16 mouse cellular contexts compared by ENCODE assay signal in genomic region chrX:99433778-99434177, GRCm38 (mm10). TPM values are rescaled to one million over a fixed set of nuclear protein-coding genes. Genes with fewer than 3 reads are reported as not detected.
A peak's percentile ranks its signal among the peaks of the same experiment; 100 is the strongest.
DNase-seq lines count a peak whose midpoint lies in the region; ATAC-seq and TF ChIP-seq lines count a peak whose summit lies in the region.
"Had no signal": no experiment of that assay in that cellular context is flagged by ENCODE, and none has a peak within 500 bp of the region (broad histone marks: within the 10 kb centered on the region; RNA-seq: fewer than 3 reads in every experiment).

No protein-coding gene starts in this region.

- peaks cover 100% of the 10 kb centered on the region for H3K27me3 ChIP-seq in hindbrain, embryonic 10.5 days (ENCODE audit: insufficient read depth, poor library complexity, severe bottlenecking)
- H3K27me3 ChIP-seq in hindbrain, postnatal 0 days (ENCODE audit: insufficient read depth, low read length) = no peaks in the 10 kb centered on the region
- H3K27me3 ChIP-seq in neural tube, embryonic 15.5 days (replicated peaks) = peaks cover 54% of the 10 kb centered on the region
- H3K27me3 ChIP-seq in embryonic facial prominence, embryonic 14.5 days (replicated peaks; ENCODE audit: control insufficient read depth, insufficient read depth, low read length) = peaks cover 13% of the 10 kb centered on the region
- H3K27me3 ChIP-seq in neural tube, embryonic 11.5 days (ENCODE audit: control insufficient read depth, insufficient read depth, low read length) = peaks cover 10% of the 10 kb centered on the region; the same call in 1 of the 2 replicates

- 27% methylated on average over 19 of the region's 19 CpGs for WGBS in hindbrain, embryonic 10.5 days
- 51% methylated on average over 16 of the region's 19 CpGs for WGBS in hindbrain, postnatal 0 days
- WGBS in neural tube, embryonic 15.5 days = 31% methylated on average over 19 of the region's 19 CpGs
- WGBS in embryonic facial prominence, embryonic 14.5 days = 26% methylated on average over 7 of the region's 19 CpGs
- 34% methylated on average over 19 of the region's 19 CpGs for WGBS in neural tube, embryonic 11.5 days

- H3K4me3 ChIP-seq in hindbrain, embryonic 10.5 days = no peak overlapping the region
- no peak overlapping the region for H3K4me3 ChIP-seq in hindbrain, postnatal 0 days (ENCODE audit: low read length)
- no peak overlapping the region for H3K4me3 ChIP-seq in neural tube, embryonic 15.5 days (replicated peaks)
- H3K4me3 ChIP-seq in embryonic facial prominence, embryonic 14.5 days (ENCODE audit: low read depth, low read length) = no peak overlapping the region
- no peak overlapping the region for H3K4me3 ChIP-seq in neural tube, embryonic 11.5 days (ENCODE audit: low read depth, low read length)
- H3K4me3 ChIP-seq: heart, embryonic 15.5 days; left cerebral cortex, adult 2 months; stomach, embryonic 15.5 days had no signal

- ATAC-seq in hindbrain, postnatal 0 days = no peak
- no peak for ATAC-seq in neural tube, embryonic 15.5 days (ENCODE audit: low FRiP score)
- ATAC-seq in embryonic facial prominence, embryonic 14.5 days (ENCODE audit: low read depth) = peak; percentile 61; the same call in 1 of the 2 replicates
- no peak for ATAC-seq in neural tube, embryonic 11.5 days (ENCODE audit: insufficient read depth, low FRiP score, low TSS enrichment)
- ATAC-seq: inflammation-experienced regulatory T-cells, adult 6 months had no signal

- peaks cover 22% of the 10 kb centered on the region; the same call in 1 of the 2 replicates for H3K4me1 ChIP-seq in hindbrain, embryonic 10.5 days (replicated peaks)
- no peaks in the 10 kb centered on the region for H3K4me1 ChIP-seq in hindbrain, postnatal 0 days (ENCODE audit: insufficient read depth, low read length)
- no peaks in the 10 kb centered on the region for H3K4me1 ChIP-seq in neural tube, embryonic 15.5 days
- H3K4me1 ChIP-seq in embryonic facial prominence, embryonic 14.5 days (ENCODE audit: control insufficient read depth, insufficient read depth, low read length) = 0 out of 2 replicates have a peak, but pooled peaks cover 8% of the 10 kb centered on the region
- H3K4me1 ChIP-seq in neural tube, embryonic 11.5 days (ENCODE audit: control insufficient read depth, insufficient read depth, low read length) = no peaks in the 10 kb centered on the region

- H3K4me2 ChIP-seq in hindbrain, postnatal 0 days (ENCODE audit: low read depth, low read length) = no peak overlapping the region
- H3K4me2 ChIP-seq in neural tube, embryonic 15.5 days = no peak overlapping the region
- H3K4me2 ChIP-seq in embryonic facial prominence, embryonic 14.5 days (ENCODE audit: low read depth, low read length) = no peak overlapping the region
- H3K4me2 ChIP-seq in neural tube, embryonic 11.5 days (ENCODE audit: low read depth) = no peak overlapping the region
- H3K4me2 ChIP-seq: heart, embryonic 15.5 days; stomach, embryonic 15.5 days had no signal

- DNase-seq in hindbrain, embryonic 10.5 days (ENCODE audit: low spot score) = peak; percentile 46
- no peak for DNase-seq in hindbrain, postnatal 0 days (ENCODE audit: low spot score)
- DNase-seq in neural tube, embryonic 10.5 days (ENCODE audit: extremely low spot score, low spot score) = peak; percentile 44
- peak; percentile 55 for DNase-seq in embryonic facial prominence, embryonic 14.5 days (ENCODE audit: low spot score)
- peak; percentile 52 for DNase-seq in neural tube, embryonic 11.5 days (ENCODE audit: low spot score)
- no peak for DNase-seq in adrenal gland, postnatal 14 days
- no peak for DNase-seq in spleen, postnatal 14 days (ENCODE audit: low spot score in 2 of 2)
- DNase-seq: cerebellum, postnatal 10 days; lung, postnatal 4 days; right cerebral cortex, postnatal 25 days had no signal

- peak overlapping the region; percentile 78 for H3K27ac ChIP-seq in hindbrain, embryonic 10.5 days
- H3K27ac ChIP-seq in hindbrain, postnatal 0 days = no peak overlapping the region
- no peak overlapping the region for H3K27ac ChIP-seq in neural tube, embryonic 15.5 days (replicated peaks)
- H3K27ac ChIP-seq in embryonic facial prominence, embryonic 14.5 days (replicated peaks; ENCODE audit: low read depth, low read length) = peak overlapping the region; percentile 52
- H3K27ac ChIP-seq in neural tube, embryonic 11.5 days (ENCODE audit: low read depth, low read length) = no peak overlapping the region
- H3K27ac ChIP-seq: heart, embryonic 15.5 days; left cerebral cortex, adult 2 months; liver, embryonic 14.5 days; stomach, embryonic 15.5 days had no signal

- no peaks in the 10 kb centered on the region for H3K9me3 ChIP-seq in hindbrain, embryonic 10.5 days
- no peaks in the 10 kb centered on the region for H3K9me3 ChIP-seq in hindbrain, postnatal 0 days (ENCODE audit: low read length)
- H3K9me3 ChIP-seq in neural tube, embryonic 15.5 days (replicated peaks) = no peaks in the 10 kb centered on the region
- H3K9me3 ChIP-seq in embryonic facial prominence, embryonic 14.5 days (ENCODE audit: control insufficient read depth, low read length) = no peaks in the 10 kb centered on the region
- no peaks in the 10 kb centered on the region for H3K9me3 ChIP-seq in neural tube, embryonic 11.5 days (ENCODE audit: control insufficient read depth, low read length)
- H3K9me3 ChIP-seq: heart, embryonic 15.5 days; stomach, embryonic 15.5 days had no signal

- no peak overlapping the region for H3K9ac ChIP-seq in hindbrain, postnatal 0 days (replicated peaks; ENCODE audit: low read length)
- H3K9ac ChIP-seq in neural tube, embryonic 15.5 days (replicated peaks) = no peak overlapping the region
- no peak overlapping the region for H3K9ac ChIP-seq in embryonic facial prominence, embryonic 14.5 days (ENCODE audit: low read depth, low read length)
- no peak overlapping the region for H3K9ac ChIP-seq in neural tube, embryonic 11.5 days (ENCODE audit: low read length)
- H3K9ac ChIP-seq: heart, embryonic 15.5 days; liver, embryonic 14.5 days; stomach, embryonic 15.5 days had no signal

- no peak for TF ChIP-seq CTCF in hindbrain, postnatal 0 days (IDR thresholded peaks at IDR 0.05; ENCODE audit: low read depth)

- no peaks in the 10 kb centered on the region for H3K36me3 ChIP-seq in hindbrain, embryonic 10.5 days
- no peaks in the 10 kb centered on the region for H3K36me3 ChIP-seq in hindbrain, postnatal 0 days (ENCODE audit: insufficient read depth, low read length)
- no peaks in the 10 kb centered on the region for H3K36me3 ChIP-seq in neural tube, embryonic 15.5 days
- no peaks in the 10 kb centered on the region for H3K36me3 ChIP-seq in embryonic facial prominence, embryonic 14.5 days (ENCODE audit: control insufficient read depth, insufficient read depth, low read length)
- no peaks in the 10 kb centered on the region for H3K36me3 ChIP-seq in neural tube, embryonic 11.5 days (ENCODE audit: control insufficient read depth, insufficient read depth, low read length)
- H3K36me3 ChIP-seq: heart, embryonic 15.5 days; stomach, embryonic 15.5 days had no signal

RNA-seq across cellular contexts. Expression of gene Pja1, which starts 37.3 kb away (rescaled TPM):
- 188 and 192 TPM in 2 replicates for polyA plus RNA-seq in hindbrain, embryonic 10.5 days (2016; fragmentation: Nextera tagmentation; extraction: Ambion mirVana)
- 194 and 216 TPM in 2 replicates for total RNA-seq in hindbrain, postnatal 0 days (2014; rRNA removed)
- 335 and 344 TPM in 2 replicates for polyA plus RNA-seq in hindbrain, postnatal 0 days (2015; fragmentation: Nextera tagmentation; extraction: Ambion mirVana)
- polyA plus RNA-seq in neural tube, embryonic 15.5 days (2015; fragmentation: Nextera tagmentation; extraction: Ambion mirVana) = 313 and 347 TPM in 2 replicates
- 158 and 175 TPM in 2 replicates for polyA plus RNA-seq in embryonic facial prominence, embryonic 14.5 days (2014; fragmentation: Nextera tagmentation; extraction: Ambion mirVana)
- 207 and 232 TPM in 2 replicates for polyA plus RNA-seq in neural tube, embryonic 11.5 days (2014; fragmentation: Nextera tagmentation; extraction: Ambion mirVana)
- total RNA-seq in adrenal gland, postnatal 14 days (2021) = 99.7 and 108 TPM in 2 replicates

Comparison
In these comparisons a context has a peak if more than half of its experiments do, and no peak if none do; other contexts are left out.
1. DNase-seq: peak in hindbrain, embryonic 10.5 days (single experiment), neural tube, embryonic 10.5 days (single experiment), embryonic facial prominence, embryonic 14.5 days (single experiment) and neural tube, embryonic 11.5 days (single experiment); none in hindbrain, postnatal 0 days (single experiment), adrenal gland, postnatal 14 days (single experiment) and spleen, postnatal 14 days (0 of 2).
2. H3K27ac ChIP-seq: peak in hindbrain, embryonic 10.5 days (single experiment) and embryonic facial prominence, embryonic 14.5 days (single experiment); none in hindbrain, postnatal 0 days (single experiment), neural tube, embryonic 15.5 days (single experiment) and neural tube, embryonic 11.5 days (single experiment).